Mouse (Mus musculus): ENCODE measurements around the gene Ube2i.
A peak's percentile ranks its signal among the peaks of the same experiment; 100 is the strongest.

Gene Ube2i

GRCm38 (mm10) chr17:25274571-25275346 lies at the start of gene Ube2i:
Ube2i (minus strand) TSS chr17:25274622.
- peak; percentile 44 for DNase-seq (ENCODE audit: low read depth, low spot score)

GRCm38 (mm10) chr17:25322930-25323329 lies 48.5 kb upstream of the Ube2i start:
- DNase-seq (ENCODE audit: low read depth, low spot score) = no peak

GRCm38 (mm10) chr17:25320819-25321218 lies 46.4 kb upstream of the Ube2i start:
- DNase-seq (ENCODE audit: low read depth, low spot score) = no peak

GRCm38 (mm10) chr17:25318354-25318753 lies 43.9 kb upstream of the Ube2i start, which contains the start of gene Prss29:
Prss29 (plus strand) TSS chr17:25318654.
- DNase-seq (ENCODE audit: low read depth, low spot score) = no peak

GRCm38 (mm10) chr17:25308346-25308745 lies 33.9 kb upstream of the Ube2i start, which contains the start of gene Prss28:
Prss28 (plus strand) TSS chr17:25308646.
- no peak for DNase-seq (ENCODE audit: low read depth, low spot score)

GRCm38 (mm10) chr17:25298094-25298493 lies 23.7 kb upstream of the Ube2i start, which contains the start of gene Prss34:
Prss34 (plus strand) TSS chr17:25298394.
- DNase-seq (ENCODE audit: low read depth, low spot score) = no peak

- no peak for DNase-seq (ENCODE audit: low read depth, low spot score)
Observed at GRCm38 (mm10) chr17:25294111-25294510, 19.7 kb upstream of the Ube2i start.

GRCm38 (mm10) chr17:25293495-25293894 lies 19.1 kb upstream of the Ube2i start:
- no peak for DNase-seq (ENCODE audit: low read depth, low spot score)

GRCm38 (mm10) chr17:25290411-25290810 lies 16.0 kb upstream of the Ube2i start:
- DNase-seq (ENCODE audit: low read depth, low spot score) = no peak

- DNase-seq (ENCODE audit: low read depth, low spot score) = peak; percentile 74
Observed at GRCm38 (mm10) chr17:25288842-25289241, 14.4 kb upstream of the Ube2i start.

- DNase-seq (ENCODE audit: low read depth, low spot score) = peak; percentile 75
Observed at GRCm38 (mm10) chr17:25285033-25285432, 10.6 kb upstream of the Ube2i start.

GRCm38 (mm10) chr17:25282133-25282532 lies 7.7 kb upstream of the Ube2i start:
- peak; percentile 92 for DNase-seq (ENCODE audit: low read depth, low spot score)

GRCm38 (mm10) chr17:25275833-25276232 lies 1.4 kb upstream of the Ube2i start:
- DNase-seq (ENCODE audit: low read depth, low spot score) = no peak

- DNase-seq (ENCODE audit: low read depth, low spot score) = peak; percentile 100
Observed at GRCm38 (mm10) chr17:25273706-25274501, 518 bp downstream of the Ube2i start.

GRCm38 (mm10) chr17:25272951-25273705 lies 1.3 kb downstream of the Ube2i start:
- DNase-seq (ENCODE audit: low read depth, low spot score) = peak; percentile 99

GRCm38 (mm10) chr17:25272326-25272725 lies 2.1 kb downstream of the Ube2i start:
- DNase-seq (ENCODE audit: low read depth, low spot score) = peak; percentile 59

- DNase-seq (ENCODE audit: low read depth, low spot score) = peak; percentile 30
Observed at GRCm38 (mm10) chr17:25270795-25271335, 3.6 kb downstream of the Ube2i start.

- DNase-seq (ENCODE audit: low read depth, low spot score) = no peak
Observed at GRCm38 (mm10) chr17:25264453-25264852, 10.0 kb downstream of the Ube2i start.

GRCm38 (mm10) chr17:25257804-25258261 lies 16.6 kb downstream of the Ube2i start:
- peak; percentile 65 for DNase-seq (ENCODE audit: low read depth, low spot score)

GRCm38 (mm10) chr17:25256140-25256754 lies 18.2 kb downstream of the Ube2i start, which contains the start of gene Baiap3:
Baiap3 (minus strand) TSS chr17:25256364.
- DNase-seq (ENCODE audit: low read depth, low spot score) = no peak

- no peak for DNase-seq (ENCODE audit: low read depth, low spot score)
Observed at GRCm38 (mm10) chr17:25255110-25255509, 19.3 kb downstream of the Ube2i start.
